Mouse (Mus musculus) frontal cortex, postnatal 36 days (tissue): ENCODE results near the gene Elk4.

ENCODE experiments used
- DNase-seq, 2 experiments: peaks; one replicate each; pipeline ENCODE4 v3.0.0; 2022; ENCODE audit warnings: low spot score in 2 of 2

The Elk4 gene

GRCm38 (mm10) chr1:131983806-131984205, 23.6 kb upstream of the Elk4 start:
- no peak for DNase-seq

DNA sequence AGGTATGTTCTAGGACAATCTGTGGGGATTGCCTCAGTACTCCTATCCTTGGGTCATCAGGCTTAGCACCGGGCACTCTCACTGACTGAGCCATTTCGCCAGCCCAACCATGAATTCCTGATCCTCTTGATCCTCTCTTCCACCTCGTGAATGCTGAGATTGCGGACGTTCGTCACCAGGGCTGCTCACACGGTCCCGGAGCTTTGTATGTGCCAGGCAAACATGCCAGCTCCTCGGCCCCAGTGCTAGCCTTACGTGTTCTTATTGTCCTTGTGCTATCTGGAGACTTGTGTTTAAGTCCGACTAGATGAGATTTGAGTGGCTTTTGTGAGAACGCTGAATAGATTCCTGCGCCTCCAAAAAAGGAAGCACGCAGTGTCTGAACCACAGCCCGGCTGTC, 20.0 kb upstream of the Elk4 start:
- no peak for DNase-seq

- no peak for DNase-seq
These were observed 17.9 kb upstream of the Elk4 start for GRCm38 (mm10) chr1:131989476-131989875.

DNA sequence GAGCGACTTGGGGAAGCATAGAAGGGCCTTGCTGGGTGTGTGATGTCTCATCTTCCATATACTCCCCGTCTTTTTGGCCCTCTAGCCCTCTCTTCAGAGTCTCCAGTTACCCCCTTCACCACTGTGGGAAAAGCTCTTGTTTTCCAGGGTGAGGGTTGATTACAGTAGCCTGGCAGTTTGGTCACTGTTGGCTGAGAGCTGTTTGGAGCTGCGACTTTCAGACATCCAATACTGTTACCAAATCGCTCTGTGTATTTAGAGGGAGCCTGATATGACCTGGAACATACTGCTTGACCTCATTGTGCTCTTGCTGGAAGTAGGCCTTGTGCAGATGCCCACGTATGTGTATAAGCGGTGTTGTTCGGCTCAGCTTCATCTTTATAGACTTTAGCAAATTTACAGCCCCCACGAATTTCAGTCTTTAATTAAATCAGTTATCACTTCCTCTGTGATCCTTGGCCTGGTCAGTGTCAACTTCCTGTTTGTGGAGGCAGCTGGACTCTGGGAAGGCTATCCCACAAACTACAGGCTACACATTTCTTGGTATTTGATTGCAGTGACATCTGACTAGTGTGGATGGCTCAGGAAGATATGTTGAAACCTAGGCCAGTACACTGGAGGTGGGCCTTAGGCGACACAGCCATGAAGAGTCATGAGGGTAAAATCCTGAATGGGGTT, 17.2 kb upstream of the Elk4 start:
- no peak for DNase-seq

GRCm38 (mm10) chr1:131992561-131993001, 14.8 kb upstream of the Elk4 start:
- DNase-seq: no peak

- DNase-seq: no peak
These were observed 14.0 kb upstream of the Elk4 start for GRCm38 (mm10) chr1:131993169-131994040.

DNA sequence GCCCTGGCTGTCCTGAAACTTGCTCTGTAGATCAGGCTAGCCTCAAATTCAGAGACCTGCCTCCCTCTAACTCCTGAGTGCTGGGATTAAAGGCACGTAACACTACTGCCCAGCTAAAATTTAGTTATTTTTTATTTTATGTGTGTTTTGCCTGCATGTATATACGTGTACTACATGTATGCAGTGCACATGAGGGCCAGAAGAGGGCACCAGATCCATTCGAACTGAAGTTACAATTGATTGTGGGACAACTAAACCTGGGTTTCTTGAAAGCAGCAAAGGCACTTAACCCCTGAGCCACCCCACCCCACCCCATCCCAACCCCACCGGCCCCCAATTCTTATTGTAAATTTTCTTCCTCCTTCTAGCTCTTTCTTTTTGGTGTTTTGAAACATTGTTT, 12.3 kb upstream of the Elk4 start:
- peak in 1 of 2 experiments; percentile 62 for DNase-seq

DNA sequence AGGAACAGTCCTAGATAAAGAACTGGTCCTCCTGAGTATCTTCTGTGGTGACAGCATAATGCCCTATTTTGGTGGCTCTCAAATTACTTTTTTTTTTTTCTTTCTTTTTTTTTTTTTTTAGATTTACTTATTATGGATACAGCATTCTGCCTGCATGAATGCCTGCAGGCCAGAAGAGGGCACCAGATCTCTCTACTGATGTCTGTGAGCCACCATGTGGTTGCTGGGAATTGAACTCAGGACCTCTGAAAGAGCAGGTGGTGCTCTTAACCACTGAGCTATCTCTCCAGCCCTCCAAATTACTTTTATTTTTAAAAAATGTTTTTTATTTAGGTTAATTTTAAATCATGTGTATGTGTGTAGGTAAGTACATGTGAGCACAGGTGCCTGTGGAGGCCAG, 6.9 kb upstream of the Elk4 start:
- no peak for DNase-seq

- DNase-seq: no peak
These were observed 5.5 kb upstream of the Elk4 start for GRCm38 (mm10) chr1:132001880-132002330.

GRCm38 (mm10) chr1:132003111-132003510, 4.3 kb upstream of the Elk4 start:
- no peak for DNase-seq

GRCm38 (mm10) chr1:132003817-132004216, 3.6 kb upstream of the Elk4 start:
- DNase-seq: no peak

- no peak for DNase-seq
These were observed 2.7 kb upstream of the Elk4 start for GRCm38 (mm10) chr1:132004574-132005180.

- no peak for DNase-seq
These were observed 1.9 kb upstream of the Elk4 start for GRCm38 (mm10) chr1:132005466-132005865.

- no peak for DNase-seq
These were observed 1.4 kb upstream of the Elk4 start for GRCm38 (mm10) chr1:132006046-132006445.

- DNase-seq: no peak
These were observed 686 bp upstream of the Elk4 start for GRCm38 (mm10) chr1:132006721-132007120.

GRCm38 (mm10) chr1:132007828-132008827, 721 bp downstream of the Elk4 start:
- peak; percentile 77 to 83 for DNase-seq

- no peak for DNase-seq
These were observed 1.7 kb downstream of the Elk4 start for GRCm38 (mm10) chr1:132008881-132009644.

- DNase-seq: no peak
These were observed 3.5 kb downstream of the Elk4 start for GRCm38 (mm10) chr1:132010632-132011501.

- DNase-seq: no peak
These were observed 4.4 kb downstream of the Elk4 start for GRCm38 (mm10) chr1:132011785-132012184.

DNA sequence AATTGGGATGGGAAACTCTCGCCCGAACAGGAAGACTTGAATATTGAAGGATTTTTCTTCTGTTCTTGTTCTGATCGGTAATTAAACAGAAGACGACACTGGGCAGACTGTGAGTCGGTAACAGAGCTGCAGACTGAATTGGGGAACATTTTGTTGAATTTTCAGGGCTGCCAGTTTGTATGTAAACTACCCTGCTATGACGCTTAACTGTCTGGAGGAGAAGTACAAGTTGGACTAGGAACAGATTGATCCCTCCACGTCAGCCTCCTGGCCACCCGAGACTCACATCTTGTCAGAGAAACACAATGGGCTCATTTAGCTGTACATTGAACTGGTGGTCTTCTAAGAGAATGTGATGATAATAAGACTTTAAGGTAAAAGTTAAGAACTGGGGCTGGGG, 5.5 kb downstream of the Elk4 start:
- DNase-seq: no peak
